Mouse (Mus musculus) lung, postnatal 14 days (tissue): Measurements from ENCODE around the gene Sh3d19.

Experiments
- DNase-seq: peaks from one replicate; pipeline ENCODE4 v3.0.0; 2021

Gene Sh3d19

GRCm38 (mm10) chr3:86030566-86030965 lies 59.7 kb downstream of the Sh3d19 start:
- DNase-seq = no peak

DNA sequence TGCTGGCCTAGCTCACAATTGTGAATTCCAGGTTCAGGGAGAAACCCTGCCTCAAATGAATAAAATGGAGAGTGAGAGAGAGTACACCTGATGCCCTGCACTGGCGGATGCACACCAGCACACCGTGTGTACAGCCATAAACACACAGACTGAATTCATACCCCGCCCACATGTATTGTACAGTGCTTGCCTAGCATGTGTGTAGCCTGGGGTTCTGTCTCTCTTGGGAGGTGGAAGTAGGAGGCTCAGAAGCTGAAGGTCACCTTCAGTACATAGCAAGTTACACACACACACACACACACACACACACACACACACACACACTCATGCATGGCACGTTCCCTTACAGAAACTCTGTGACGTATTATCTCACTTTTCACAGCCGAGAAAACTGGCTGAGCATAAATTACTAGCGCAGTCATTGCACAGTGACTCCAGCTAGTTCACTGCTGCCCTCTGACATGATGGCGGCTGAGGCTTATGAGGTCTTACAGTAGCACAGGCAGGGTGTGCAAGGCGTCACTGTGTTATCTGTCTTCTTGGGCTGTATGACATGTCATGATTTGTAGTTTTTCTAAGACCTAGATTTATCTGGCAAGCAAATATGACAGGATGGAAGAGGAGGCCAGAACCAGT lies 62.7 kb downstream of the Sh3d19 start:
- no peak for DNase-seq

DNA sequence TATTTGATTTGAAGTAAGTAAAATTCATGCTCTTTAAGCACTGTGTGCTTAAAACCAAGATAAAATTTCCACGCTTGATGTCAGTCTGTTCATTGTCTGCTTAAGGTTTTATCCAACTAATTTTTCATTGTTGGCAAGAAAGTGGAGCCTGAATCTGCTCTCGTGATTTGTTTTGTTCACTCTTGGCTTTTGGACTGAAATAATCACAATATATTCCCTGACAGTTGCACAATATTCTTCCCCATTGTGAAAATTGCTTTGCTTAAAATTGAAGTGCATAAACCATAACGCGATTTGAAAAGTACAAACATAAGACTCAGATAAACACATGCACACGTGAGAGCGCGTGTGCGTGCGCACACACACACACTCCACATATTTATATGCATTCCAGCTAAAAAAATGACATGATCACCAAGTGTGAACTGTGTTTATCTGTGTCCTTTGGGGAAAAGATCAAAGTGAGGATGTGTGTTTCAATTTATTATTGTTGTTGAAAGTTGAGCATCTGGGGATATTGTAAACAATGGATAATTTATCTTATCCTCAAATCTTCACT lies 67.1 kb downstream of the Sh3d19 start:
- DNase-seq = no peak

GRCm38 (mm10) chr3:86038648-86039047 lies 67.7 kb downstream of the Sh3d19 start:
- DNase-seq = peak; percentile 26

DNA sequence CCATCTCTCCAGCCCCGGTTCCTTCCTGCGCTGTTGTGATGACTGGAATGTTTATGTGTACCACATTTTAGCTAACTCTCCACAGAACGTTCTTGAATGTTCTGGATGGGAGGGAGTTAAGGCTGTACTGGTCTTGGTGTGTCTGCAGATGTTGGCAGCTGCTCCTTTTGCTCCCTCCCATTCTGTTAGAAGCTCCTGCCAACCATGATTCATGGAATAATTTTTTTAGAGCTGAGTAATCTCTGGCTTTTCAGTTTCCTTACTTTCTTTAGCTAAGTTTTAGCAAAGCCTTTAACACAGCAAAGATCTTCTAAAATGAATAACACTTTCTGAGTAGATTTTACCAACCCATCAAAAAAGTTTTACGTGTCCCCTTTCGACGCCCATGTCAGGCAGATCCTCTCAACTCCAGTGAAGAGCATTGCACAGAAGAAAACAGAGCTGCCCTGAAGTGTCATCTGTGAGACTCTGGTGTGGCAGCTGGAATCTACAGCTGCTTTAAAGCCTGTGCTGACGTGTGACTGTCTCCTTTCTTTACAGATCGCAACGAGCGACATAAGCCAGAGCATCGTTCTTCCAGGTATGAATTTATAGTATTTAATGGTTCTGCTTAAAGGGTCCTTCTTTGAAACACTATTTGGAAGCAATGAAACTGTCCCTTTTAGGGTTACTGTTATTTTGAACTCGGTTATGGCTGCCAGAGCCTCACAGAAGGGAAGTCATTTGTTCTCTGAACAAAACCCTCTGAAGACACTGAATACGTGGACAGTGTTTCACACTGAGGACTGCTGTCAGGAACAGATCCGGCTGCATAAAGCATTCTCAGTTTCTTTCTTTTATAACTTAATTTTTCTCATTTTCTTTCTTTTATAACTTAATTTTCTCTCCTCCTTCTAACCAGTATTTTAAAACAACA lies 69.6 kb downstream of the Sh3d19 start:
- peak; percentile 31 for DNase-seq

DNA sequence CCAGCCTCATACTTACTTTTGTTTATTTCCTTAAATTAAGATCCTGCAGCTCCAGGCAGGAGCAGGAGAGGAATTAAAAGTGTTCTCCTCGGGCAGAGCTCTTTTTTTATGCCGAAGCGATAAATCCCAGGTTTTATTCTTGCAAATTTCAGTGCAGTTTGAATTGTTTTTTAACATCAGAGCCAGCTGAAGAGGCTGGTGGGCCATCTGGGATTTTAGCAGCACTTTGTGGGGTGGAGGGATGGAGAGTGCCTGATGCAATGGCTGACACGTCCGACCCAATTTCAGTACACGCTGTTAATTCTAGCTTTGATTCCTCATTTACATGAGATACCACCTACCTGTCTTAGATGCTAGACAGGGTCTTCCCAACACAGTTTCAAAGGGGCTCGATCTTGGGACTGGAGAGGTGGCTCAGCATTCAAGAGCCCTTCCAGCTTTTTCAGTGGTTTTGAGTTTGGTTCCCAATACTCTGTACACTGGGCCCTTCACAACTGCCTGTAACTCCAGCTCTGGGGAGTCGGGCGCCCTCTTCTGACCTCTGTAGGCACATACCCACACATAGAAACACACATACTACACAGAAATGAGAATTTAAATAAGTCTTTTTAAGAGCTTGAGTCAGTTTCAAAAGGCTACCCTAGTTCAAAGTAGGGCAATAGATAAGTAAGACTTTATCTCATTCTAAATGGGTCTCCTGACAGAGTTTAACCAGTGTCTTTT lies 76.9 kb downstream of the Sh3d19 start:
- no peak for DNase-seq

DNA sequence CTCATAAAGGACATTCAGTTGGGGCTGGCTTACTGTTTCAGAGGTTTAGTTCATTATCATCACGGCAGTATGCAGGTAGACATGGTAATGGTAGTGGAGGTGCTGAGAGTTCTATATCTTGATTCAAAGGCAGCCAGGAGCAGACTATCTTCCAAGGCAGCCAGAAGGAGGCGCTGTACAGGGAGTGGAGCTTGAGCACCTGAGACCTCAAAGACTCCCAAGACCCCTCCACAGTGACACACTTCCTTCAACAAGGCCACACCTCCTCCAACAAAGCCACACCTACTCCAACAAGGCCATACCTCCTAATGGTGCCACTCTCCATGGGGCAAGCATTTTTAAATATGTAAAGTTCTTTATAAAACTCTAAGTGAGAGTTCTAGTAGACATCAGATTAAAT lies 78.1 kb downstream of the Sh3d19 start:
- no peak for DNase-seq

GRCm38 (mm10) chr3:86056678-86057077 lies 85.8 kb downstream of the Sh3d19 start:
- DNase-seq = peak; percentile 58

DNA sequence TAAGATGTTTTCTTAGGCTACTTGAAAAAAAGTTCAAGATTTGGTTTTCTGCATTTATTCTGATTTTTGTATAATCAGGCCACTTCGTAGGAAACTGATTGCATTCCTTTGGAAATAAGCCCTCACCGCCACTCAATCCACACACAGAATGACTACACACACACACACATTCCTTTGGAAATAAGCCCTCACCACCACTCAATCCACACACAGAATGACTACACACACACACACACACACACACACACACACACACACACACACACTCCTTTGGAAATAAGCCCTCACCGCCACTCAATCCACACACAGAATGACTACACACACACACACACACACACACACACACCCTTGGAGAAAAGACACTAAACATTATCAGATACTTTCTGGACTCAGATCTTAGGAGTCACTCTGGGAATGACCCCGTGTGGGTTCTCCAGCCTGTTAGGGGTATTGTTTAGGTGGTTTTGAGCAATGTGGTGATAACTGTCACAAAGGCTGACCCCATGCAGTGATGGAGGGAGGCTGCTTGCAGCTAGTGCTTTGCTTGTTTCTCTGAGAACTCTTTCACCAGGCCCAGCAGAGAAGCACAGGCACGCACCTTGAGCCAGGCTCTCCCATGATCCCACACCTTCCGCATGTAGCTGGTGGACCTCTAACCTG lies 86.7 kb downstream of the Sh3d19 start:
- peak; percentile 19 for DNase-seq

DNA sequence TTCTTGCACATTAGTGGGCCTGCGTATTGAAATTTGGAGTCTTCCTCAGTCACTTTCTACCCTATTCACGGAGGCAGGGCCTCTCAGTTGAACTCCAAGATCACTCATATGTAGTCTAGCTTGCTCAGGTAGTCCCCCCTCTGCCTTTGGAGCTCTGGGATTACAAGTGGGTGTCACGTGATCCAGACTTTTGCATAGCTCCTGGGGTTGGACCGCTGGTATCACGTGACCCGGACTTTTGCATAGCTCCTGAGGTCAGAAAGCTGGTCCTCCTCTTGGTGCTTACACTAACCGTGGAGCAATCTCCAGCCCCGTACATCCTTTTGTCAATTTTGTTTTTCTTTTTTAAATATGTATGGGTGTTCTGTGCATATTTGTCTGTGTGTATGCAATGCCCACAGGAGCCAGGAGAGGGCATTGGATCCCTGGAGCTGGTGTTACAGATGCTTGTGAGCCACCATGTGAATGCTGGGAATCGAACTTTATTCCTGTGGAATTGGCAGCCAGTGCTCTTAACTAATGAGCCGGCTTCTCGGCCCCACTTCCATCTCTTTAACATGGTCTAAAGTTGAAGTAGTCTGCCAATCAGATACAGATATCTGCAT lies 98.8 kb downstream of the Sh3d19 start:
- DNase-seq = no peak

DNA sequence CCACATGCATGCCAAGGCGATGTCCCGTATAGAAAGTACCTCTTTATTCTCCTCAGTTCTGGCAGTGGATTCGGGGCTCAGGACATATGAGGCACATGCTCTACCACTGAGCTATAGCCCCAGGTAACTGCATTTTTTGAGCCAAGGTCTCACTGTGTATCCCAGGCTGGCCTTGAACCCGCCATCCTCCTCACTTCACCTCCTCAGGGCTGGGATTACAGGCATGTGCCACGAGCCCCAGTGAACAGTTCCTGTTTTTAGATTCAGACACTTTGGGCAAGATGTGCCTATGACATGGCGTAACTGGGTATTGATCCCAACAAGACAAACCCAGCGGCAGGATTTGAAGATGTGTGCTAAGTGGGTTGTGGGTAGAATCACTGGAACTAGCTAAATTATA lies 99.9 kb downstream of the Sh3d19 start:
- no peak for DNase-seq

- no peak for DNase-seq
These were observed 101.2 kb downstream of the Sh3d19 start for GRCm38 (mm10) chr3:86072066-86072465.

- DNase-seq = no peak
These were observed 102.0 kb downstream of the Sh3d19 start for GRCm38 (mm10) chr3:86072889-86073288.

DNA sequence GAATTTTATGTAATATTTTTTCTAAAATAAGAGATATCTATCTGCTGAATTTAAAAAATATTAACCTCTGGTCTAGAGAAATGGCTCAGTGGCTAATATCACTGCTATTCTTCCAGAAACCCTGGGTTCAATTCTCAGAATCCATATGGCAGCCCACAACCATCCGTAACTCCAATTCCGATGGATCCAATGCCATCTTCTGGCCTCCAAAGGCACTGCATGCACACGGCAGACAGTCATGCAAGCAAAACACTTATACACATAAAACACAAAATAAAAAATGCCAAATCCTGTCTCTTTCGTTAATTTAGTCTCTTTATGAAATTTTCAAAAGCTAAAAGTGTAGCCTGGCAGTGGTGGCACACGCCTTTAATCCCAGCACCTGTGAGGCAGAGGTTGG lies 104.7 kb downstream of the Sh3d19 start:
- no peak for DNase-seq

- no peak for DNase-seq
These were observed 105.8 kb downstream of the Sh3d19 start for GRCm38 (mm10) chr3:86076511-86077283.

DNA sequence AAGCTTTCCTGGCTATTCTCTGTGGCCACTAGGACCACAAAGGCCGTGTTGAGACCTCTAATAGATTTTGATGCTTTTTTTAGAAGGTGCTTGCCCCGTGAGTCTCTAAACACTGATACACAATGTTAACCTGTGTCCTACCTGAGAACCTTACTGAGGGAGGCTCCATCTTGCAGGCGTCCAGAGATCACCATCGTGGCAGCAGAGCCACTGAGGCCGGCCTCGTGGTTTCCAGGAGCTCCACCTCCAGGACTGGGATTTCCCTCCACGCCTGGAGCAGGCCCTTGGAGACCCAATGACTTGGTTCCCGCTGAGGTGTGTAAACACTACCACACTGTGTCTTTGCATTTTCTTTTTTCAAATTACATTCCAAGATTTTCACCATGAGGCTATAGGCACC lies 112.1 kb downstream of the Sh3d19 start:
- DNase-seq = no peak

GRCm38 (mm10) chr3:86085001-86085400 lies 114.1 kb downstream of the Sh3d19 start:
- DNase-seq = no peak

DNA sequence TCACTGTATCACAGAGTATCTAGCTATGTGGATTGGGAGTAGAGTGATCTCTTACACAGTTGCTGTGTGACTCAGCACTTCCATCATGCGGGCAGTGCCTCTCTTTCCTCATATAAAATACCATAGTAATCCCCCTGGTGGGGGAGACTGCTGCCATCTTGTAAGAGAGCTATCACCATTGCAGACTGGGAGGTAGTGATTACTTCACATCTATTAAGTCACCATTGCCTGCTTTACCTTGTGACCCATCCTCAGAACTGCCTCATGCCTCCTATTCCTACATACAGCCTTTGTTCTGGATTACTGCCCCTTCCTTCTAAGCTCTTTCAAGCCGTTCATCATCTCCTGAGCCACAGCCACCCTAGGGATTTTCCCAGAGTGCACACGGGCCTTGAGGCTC lies 117.0 kb downstream of the Sh3d19 start:
- no peak for DNase-seq

DNA sequence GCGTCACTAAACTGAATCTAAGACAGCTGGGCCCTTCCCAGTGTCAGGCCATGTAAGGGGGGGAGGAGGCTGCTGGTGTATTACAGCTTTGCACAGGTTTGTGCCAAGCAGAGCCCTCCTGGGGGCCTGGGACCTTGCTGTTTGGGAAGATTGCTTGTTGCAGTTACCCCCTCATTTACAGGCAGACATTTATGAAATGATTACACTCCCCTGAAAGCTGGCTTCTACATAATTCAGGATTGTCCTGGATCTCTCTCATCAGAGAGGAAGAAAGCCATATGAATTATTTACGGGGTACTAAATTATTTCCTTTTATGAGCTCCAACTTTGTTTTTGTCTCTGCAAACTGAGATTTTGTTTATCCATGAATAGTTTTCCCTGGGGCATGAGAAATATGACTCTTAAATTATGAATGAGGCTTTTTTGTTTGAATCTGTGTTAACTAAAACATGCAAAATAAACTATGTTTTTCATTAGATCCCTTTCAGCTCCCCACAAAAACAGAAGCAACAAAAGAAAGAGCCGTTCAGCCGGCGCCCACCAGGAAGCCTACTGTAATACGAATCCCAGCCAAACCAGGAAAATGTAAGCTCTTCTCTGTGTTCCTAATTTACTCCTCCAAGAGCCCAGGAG lies 122.4 kb downstream of the Sh3d19 start:
- no peak for DNase-seq

- no peak for DNase-seq
These were observed 123.0 kb downstream of the Sh3d19 start for GRCm38 (mm10) chr3:86093907-86094306.

GRCm38 (mm10) chr3:86101956-86102355 lies 131.0 kb downstream of the Sh3d19 start:
- DNase-seq = no peak
